Mouse (Mus musculus): ENCODE results near the gene Obox1. TPM values are rescaled to one million over a fixed set of nuclear protein-coding genes. Genes with fewer than 3 reads are reported as not detected.
"Not testable (repeated sequence)": the region's sequence is repeated elsewhere in the genome, so short reads cannot be mapped to it uniquely, and the experiment has no call there.

Obox1 gene
- total RNA-seq (2015): not detected in 2 replicates
- not detected in 2 replicates for total RNA-seq (2017)

DNA sequence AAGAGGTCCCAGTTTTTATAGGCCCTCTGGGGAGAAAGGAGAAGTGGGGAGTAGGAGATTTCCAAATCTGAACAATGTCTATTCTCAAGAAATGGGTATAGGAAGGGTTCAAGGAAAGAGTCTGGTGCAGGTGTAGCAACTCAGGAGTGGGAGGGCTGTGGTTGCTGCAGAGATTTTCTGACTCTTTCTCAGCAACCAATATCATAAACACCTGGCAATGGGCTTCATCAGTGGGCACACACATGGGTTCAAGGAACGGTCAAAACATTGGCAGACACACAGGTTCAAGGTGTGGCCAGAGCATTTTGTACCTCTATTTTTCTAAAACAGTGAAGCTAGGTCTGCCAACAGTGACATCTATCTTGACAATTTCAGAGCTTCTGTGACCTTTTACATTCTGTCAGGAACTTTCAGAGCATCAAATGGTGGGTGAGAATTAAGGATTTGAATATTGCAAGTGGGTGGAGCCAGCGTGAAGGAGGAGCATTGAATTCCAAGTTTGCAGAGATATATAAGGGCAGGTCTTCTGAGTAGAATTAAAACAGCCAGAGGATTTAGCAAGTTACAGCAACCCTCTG, at the start of gene Obox1, which contains the start of gene Obox2:
Gene Obox1, plus strand, starts transcription at position 528 of the 578 bp plus-strand sequence.
Gene Obox2, plus strand, starts transcription at position 301 of the 578 bp plus-strand sequence.
- not testable (repeated sequence) for ATAC-seq (ENCODE audit: poor library complexity, severe bottlenecking)

GRCm38 (mm10) chr7:15399147-15399874, 10.6 kb downstream of the Obox1 start:
- not testable (repeated sequence) for ATAC-seq (ENCODE audit: poor library complexity, severe bottlenecking)

GRCm38 (mm10) chr7:15406816-15407215, 18.1 kb downstream of the Obox1 start:
- ATAC-seq (ENCODE audit: poor library complexity, severe bottlenecking): not testable (repeated sequence)

- ATAC-seq (ENCODE audit: poor library complexity, severe bottlenecking): not testable (repeated sequence)
Measured at GRCm38 (mm10) chr7:15418046-15418445, 29.3 kb downstream of the Obox1 start.

DNA sequence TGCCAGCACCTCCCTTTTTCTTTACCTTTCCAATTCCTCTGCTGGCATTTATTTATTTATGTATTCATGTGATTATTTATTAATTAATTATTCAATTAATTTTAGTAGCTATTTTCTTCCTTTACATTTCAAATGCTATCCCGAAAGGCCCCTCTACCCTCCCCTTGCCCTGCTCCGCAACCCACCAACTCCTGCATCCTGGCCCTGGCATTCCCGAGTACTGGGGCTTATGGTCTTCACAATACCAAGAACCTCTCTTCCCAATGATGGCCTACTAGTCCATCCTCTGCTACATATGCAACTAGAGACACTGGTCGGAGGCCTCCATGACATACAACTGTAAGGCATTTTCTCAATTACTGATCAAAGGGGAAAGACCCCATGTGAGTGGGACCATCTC, 36.8 kb downstream of the Obox1 start:
- ATAC-seq (ENCODE audit: poor library complexity, severe bottlenecking): not testable (repeated sequence)

DNA sequence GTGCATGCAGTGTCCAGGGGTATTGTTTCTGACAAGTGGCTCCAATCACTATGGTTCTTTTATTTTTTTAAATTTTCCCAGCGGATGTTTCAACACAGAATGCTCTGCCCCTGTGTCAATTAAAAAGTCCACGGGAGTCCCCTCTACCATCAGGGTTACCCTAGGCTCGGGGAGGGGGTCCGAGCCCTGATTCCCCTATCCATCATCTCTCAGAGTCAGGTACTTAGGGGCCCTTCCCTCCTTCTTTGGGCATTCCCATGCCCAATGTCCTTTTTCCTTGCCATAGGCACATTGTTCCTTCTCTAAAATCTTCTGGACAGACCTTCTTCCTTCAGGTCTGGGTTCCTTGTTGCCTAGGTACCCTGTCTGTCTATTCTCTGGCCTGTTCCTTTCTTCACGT, 120.7 kb downstream of the Obox1 start:
- ATAC-seq (ENCODE audit: poor library complexity, severe bottlenecking): not testable (repeated sequence)

Other genes with a start within 250 kb of the Obox1 start
- gene Obox2, start 227 bp upstream of the Obox1 start, total RNA-seq (2015): not detected in 2 replicates
- gene Obox2, start 227 bp upstream of the Obox1 start, total RNA-seq (2017): not detected in 2 replicates